Mouse (Mus musculus) kidney, embryonic 16.5 days (tissue): ENCODE results near the gene Add3. TPM values are rescaled to one million over a fixed set of nuclear protein-coding genes. Genes with fewer than 3 reads are reported as not detected.
A peak's percentile ranks its signal among the peaks of the same experiment; 100 is the strongest.

ENCODE experiments used
- ATAC-seq: fragments of 200-750 bp; cut with Nextera tagmentation; 2 replicates; pipeline ENCODE4 v1.8.0; 2017; ENCODE audit warnings: moderate TSS enrichment; ENCODE audit not compliant: low FRiP score, low TSS enrichment
- H3K27ac ChIP-seq: fragments of 300-500 bp; sonication (generic); 2 replicates; pipeline ENCODE4 v1.5.1; 2014; ENCODE audit warnings: low read length
- H3K27me3 ChIP-seq: fragments of 300-500 bp; sonication (generic); 2 replicates; pipeline ENCODE4 v1.6.1; 2014; ENCODE audit warnings: low read length, control low read depth, mixed read lengths; ENCODE audit not compliant: insufficient read depth
- H3K36me3 ChIP-seq: fragments of 300-500 bp; sonication (generic); 2 replicates; pipeline ENCODE4 v1.6.1; 2014; ENCODE audit warnings: low read length, control low read depth, mixed read lengths; ENCODE audit not compliant: insufficient read depth
- H3K4me1 ChIP-seq: fragments of 300-500 bp; sonication (generic); 2 replicates; pipeline ENCODE4 v1.6.1; 2014; ENCODE audit warnings: low read length, control low read depth, mixed read lengths; ENCODE audit not compliant: insufficient read depth
- H3K4me2 ChIP-seq: fragments of 300-500 bp; sonication (generic); replicated peaks from 2 replicates; pipeline ENCODE4 v1.6.1; 2014; ENCODE audit warnings: low read depth, low read length
- H3K4me3 ChIP-seq: fragments of 300-500 bp; sonication (generic); 2 replicates; pipeline ENCODE4 v1.5.1; 2014; ENCODE audit warnings: mild to moderate bottlenecking, low read length
- H3K9ac ChIP-seq: fragments of 300-500 bp; sonication (generic); replicated peaks from 2 replicates; pipeline ENCODE4 v1.6.1; 2014; ENCODE audit warnings: low read length
- H3K9me3 ChIP-seq: fragments of 300-500 bp; sonication (generic); 2 replicates; pipeline ENCODE4 v1.6.1; 2016; ENCODE audit warnings: low read length, control low read depth
- WGBS: fragments of 180-500 bp; shearing (Covaris S2); extraction: QIAGEN DNeasy Blood & Tissue Kit; methylation state at CpG from one replicate; pipeline ENCODE4 v1.1.7; 2014; 5-methylcytosine and 5-hydroxymethylcytosine counted together
- polyA plus RNA-seq: library from polyadenylated mRNA; unstranded; fragments of >200 nt; fragmentation: Nextera tagmentation; extraction: Ambion mirVana; gene quantifications from 2 replicates; pipeline ENCODE4 v1.2.1, GENCODE M21; 2015

Add3 gene
- polyA plus RNA-seq, 1 experiment from 2014 or later, result 85.1 TPM

- Histone ChIP-seq H3K4me3 (no peak overlapping the region), H3K27me3 (no peaks in the 10 kb centered on the region), H3K4me2 (no peak overlapping the region), H3K4me1 (peaks cover 11% of the 10 kb centered on the region), H3K36me3 (no peaks in the 10 kb centered on the region), H3K9me3 (no peaks in the 10 kb centered on the region), H3K27ac (no peak overlapping the region), H3K9ac (no peak overlapping the region)
- 49% methylated on average over 4 of the region's 4 CpGs for whole genome bisulfite sequencing
- no peak for ATAC-seq
Measured at GRCm38 (mm10) chr19:53165305-53166240, 25.3 kb downstream of the Add3 start.

DNA sequence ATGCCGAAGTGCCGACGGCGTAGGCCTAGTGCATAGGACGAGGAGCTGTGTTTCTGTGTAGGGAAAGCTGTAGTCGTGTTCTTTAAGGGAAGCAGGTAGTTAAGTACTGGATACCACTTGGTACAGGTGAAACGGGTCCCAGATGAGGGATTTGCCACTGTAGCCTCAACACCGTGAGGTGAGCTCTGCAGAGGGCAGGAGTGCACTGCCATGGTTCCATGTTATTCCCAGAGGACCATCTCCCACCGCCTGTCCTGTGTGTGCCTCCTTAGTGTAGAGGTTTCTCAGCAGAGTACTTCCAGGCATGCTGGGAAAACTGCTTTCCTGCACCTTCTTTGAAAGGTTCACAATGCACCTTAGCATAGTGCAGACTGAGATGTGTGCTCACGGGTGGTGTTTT is 26.1 kb downstream of the Add3 start:
- Histone ChIP-seq H3K36me3 (no peaks in the 10 kb centered on the region), H3K9me3 (no peaks in the 10 kb centered on the region), H3K27ac (no peak overlapping the region), H3K4me2 (no peak overlapping the region), H3K27me3 (no peaks in the 10 kb centered on the region), H3K9ac (no peak overlapping the region), H3K4me1 (peaks cover 16% of the 10 kb centered on the region), H3K4me3 (no peak overlapping the region)
- no peak for ATAC-seq
- WGBS, result 91% methylated on average over 10 of the region's 10 CpGs

- Histone ChIP-seq H3K36me3 (no peaks in the 10 kb centered on the region), H3K4me3 (no peak overlapping the region), H3K4me1 (peaks cover 20% of the 10 kb centered on the region), H3K4me2 (no peak overlapping the region), H3K27me3 (no peaks in the 10 kb centered on the region), H3K27ac (no peak overlapping the region), H3K9me3 (no peaks in the 10 kb centered on the region), H3K9ac (no peak overlapping the region)
- WGBS, result 71% methylated on average over 5 of the region's 5 CpGs
- no peak for ATAC-seq
Measured at GRCm38 (mm10) chr19:53168576-53168975, 28.3 kb downstream of the Add3 start.

DNA sequence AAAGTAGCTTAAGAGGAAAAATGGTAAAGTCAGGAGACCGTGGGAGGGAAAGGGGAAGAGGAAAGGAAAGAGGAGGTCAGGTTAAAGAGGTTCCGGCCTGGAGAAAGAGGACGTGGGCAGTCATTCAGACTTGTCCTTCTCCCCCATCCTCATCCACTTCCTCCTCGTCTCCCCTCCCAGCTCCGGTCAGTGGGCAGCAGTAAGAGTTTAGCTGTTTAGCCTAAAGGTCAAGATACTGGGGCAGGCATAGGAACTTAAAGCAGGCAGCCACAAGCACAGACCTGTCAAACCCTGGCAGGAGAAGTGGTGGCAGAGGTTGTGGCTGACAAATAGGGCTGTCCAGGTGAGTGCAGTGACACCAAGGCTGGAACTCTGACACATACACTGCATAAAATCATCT is 30.4 kb downstream of the Add3 start:
- Histone ChIP-seq H3K9me3 (no peaks in the 10 kb centered on the region), H3K4me3 (no peak overlapping the region), H3K36me3 (no peaks in the 10 kb centered on the region), H3K27ac (no peak overlapping the region), H3K4me2 (no peak overlapping the region), H3K27me3 (no peaks in the 10 kb centered on the region), H3K9ac (no peak overlapping the region), H3K4me1 (peaks cover 24% of the 10 kb centered on the region)
- 32% methylated on average over 5 of the region's 5 CpGs for WGBS
- no peak for ATAC-seq

GRCm38 (mm10) chr19:53174034-53174433 is 33.8 kb downstream of the Add3 start:
- H3K9ac ChIP-seq, result no peak overlapping the region
- no peak overlapping the region for H3K4me3 ChIP-seq
- H3K4me1 ChIP-seq, result peaks cover 25% of the 10 kb centered on the region
- H3K36me3 ChIP-seq, result no peaks in the 10 kb centered on the region
- 88% methylated on average over 2 of the region's 2 CpGs for WGBS
- H3K9me3 ChIP-seq, result peaks cover 5% of the 10 kb centered on the region; the same call in 1 of the 2 replicates
- ATAC-seq, result no peak
- H3K27ac ChIP-seq, result no peak overlapping the region
- no peak overlapping the region for H3K4me2 ChIP-seq
- H3K27me3 ChIP-seq, result no peaks in the 10 kb centered on the region

GRCm38 (mm10) chr19:53175550-53175949 is 35.3 kb downstream of the Add3 start:
- H3K4me1 ChIP-seq, result peaks cover 23% of the 10 kb centered on the region; the same call in 1 of the 2 replicates
- no peak overlapping the region for H3K4me3 ChIP-seq
- 71% methylated on average over 5 of the region's 5 CpGs for WGBS
- no peaks in the 10 kb centered on the region for H3K36me3 ChIP-seq
- H3K27ac ChIP-seq, result no peak overlapping the region
- no peak overlapping the region for H3K4me2 ChIP-seq
- peaks cover 5% of the 10 kb centered on the region; the same call in 1 of the 2 replicates for H3K9me3 ChIP-seq
- ATAC-seq, result peak; percentile 46; the same call in 1 of the 2 replicates
- no peak overlapping the region for H3K9ac ChIP-seq
- H3K27me3 ChIP-seq, result no peaks in the 10 kb centered on the region

DNA sequence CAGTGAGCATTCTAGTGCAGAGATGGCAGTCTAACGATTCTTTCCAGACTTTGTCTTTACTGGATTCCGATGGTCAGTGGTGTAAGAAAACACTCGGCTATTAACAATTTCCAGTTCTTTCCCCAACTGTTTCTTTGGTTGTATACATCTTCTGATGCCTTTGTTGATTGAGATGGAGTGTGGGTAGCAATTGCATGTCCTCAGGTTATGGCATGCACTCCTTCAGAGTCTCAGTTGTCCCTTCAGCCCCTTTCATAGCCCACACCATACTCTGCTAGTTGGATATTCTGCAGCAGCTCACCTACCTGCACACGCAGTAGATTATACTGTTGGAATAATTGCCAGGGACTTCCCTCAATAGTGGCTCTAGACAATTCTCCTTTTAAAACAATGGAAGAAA is 36.3 kb downstream of the Add3 start:
- H3K27ac ChIP-seq, result no peak overlapping the region
- peaks cover 5% of the 10 kb centered on the region; the same call in 1 of the 2 replicates for H3K9me3 ChIP-seq
- H3K4me2 ChIP-seq, result no peak overlapping the region
- no peak overlapping the region for H3K4me3 ChIP-seq
- H3K27me3 ChIP-seq, result no peaks in the 10 kb centered on the region
- H3K36me3 ChIP-seq, result no peaks in the 10 kb centered on the region
- H3K9ac ChIP-seq, result no peak overlapping the region
- WGBS, result 84% methylated on average over 4 of the region's 4 CpGs
- H3K4me1 ChIP-seq, result peaks cover 27% of the 10 kb centered on the region
- no peak for ATAC-seq

GRCm38 (mm10) chr19:53178611-53179528 is 38.6 kb downstream of the Add3 start:
- Histone ChIP-seq H3K36me3 (no peaks in the 10 kb centered on the region), H3K4me1 (peaks cover 40% of the 10 kb centered on the region), H3K4me2 (no peak overlapping the region), H3K27me3 (no peaks in the 10 kb centered on the region), H3K9ac (no peak overlapping the region), H3K9me3 (peaks cover 5% of the 10 kb centered on the region; the same call in 1 of the 2 replicates), H3K4me3 (no peak overlapping the region), H3K27ac (no peak overlapping the region)
- no peak for ATAC-seq
- WGBS, result 93% methylated on average over 20 of the region's 20 CpGs

GRCm38 (mm10) chr19:53180168-53180803 is 40.0 kb downstream of the Add3 start:
- peaks cover 5% of the 10 kb centered on the region; the same call in 1 of the 2 replicates for H3K9me3 ChIP-seq
- no peak overlapping the region for H3K4me2 ChIP-seq
- H3K27ac ChIP-seq, result peak overlapping the region; percentile 90
- no peak overlapping the region for H3K4me3 ChIP-seq
- H3K36me3 ChIP-seq, result no peaks in the 10 kb centered on the region
- 69% methylated on average over 12 of the region's 12 CpGs for WGBS
- ATAC-seq, result no peak
- H3K9ac ChIP-seq, result no peak overlapping the region
- peaks cover 51% of the 10 kb centered on the region for H3K4me1 ChIP-seq
- H3K27me3 ChIP-seq, result no peaks in the 10 kb centered on the region
